Mouse (Mus musculus): ENCODE data around the gene Ddah2. TPM values are rescaled to one million over a fixed set of nuclear protein-coding genes. Genes with fewer than 3 reads are reported as not detected.

Gene Ddah2
- total RNA-seq (2023) = 1 to 10 TPM; 3.4 to 5.2 TPM

DNA sequence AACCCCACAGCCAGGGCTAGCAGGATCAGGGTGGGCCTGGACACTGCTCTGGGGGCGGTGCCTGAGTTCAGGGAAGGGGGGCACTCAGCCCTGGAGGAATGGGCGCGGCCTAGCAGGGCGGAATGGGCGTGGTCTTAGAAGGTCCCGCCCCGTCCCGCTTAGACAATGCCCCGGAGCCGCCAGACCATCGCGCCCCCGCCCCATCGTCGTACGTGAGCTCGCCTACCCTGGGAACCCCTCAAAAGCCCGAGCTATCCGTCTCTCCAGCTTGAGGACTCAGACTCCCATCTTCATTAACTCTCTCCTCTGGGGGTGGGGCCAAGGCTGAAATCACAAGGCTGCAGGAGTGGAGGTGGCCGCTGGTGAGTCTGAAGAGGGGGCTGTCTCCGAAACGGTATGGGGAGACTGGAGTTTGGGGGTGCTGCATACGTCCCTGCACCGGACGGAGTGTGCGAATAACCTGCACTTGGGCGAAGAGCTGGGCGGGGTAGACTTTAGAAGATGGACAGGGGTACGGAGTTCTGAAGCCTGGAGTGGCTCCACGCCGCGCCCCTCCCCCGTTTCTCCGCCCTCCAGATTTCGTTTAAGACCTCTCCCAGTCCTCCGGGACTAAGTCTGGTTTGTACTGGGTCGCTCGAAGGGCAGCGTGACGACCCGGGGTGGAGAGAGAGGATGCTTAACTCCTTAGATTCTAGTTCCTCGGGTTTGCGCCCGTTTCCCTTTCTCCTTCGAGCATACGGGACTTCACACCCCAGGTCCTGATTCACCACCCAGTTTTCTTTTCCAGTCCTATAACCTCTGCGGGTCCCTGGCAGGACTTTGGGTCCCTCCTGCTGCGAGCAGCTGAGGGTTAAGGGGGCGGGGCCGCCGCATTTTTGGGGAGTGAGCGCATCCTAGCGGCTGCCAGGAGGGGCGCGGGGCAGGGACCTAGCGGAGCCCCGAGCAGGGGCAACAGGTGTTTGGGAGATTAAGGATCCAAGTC, at the start of gene Ddah2:
TSS of gene Ddah2 (plus strand) at position 125 of the 982 bp plus-strand sequence.

DNA sequence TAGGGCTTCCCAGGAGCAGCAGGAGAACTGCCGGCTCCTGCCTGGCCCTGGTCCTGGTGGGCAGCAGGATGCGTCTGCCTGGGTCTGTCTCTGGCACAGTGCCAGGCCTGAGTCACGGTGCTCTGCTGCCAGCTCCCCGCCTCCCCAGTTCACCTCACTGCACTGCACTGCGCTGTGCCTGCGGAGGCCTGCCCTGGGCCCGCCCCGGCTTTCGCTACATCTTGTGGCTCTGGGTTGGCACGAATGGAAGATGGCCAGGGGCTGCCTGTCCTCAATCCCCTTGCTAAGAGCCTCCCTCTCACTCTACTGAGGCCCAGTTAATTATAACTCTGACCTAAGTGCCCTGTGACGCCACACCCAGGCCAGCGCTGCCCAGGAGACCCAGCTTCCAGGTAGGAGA, 42.5 kb upstream of the Ddah2 start, which contains the start of gene Vwa7:
TSS of gene Vwa7 (plus strand) at position 204 of the 400 bp plus-strand sequence.

DNA sequence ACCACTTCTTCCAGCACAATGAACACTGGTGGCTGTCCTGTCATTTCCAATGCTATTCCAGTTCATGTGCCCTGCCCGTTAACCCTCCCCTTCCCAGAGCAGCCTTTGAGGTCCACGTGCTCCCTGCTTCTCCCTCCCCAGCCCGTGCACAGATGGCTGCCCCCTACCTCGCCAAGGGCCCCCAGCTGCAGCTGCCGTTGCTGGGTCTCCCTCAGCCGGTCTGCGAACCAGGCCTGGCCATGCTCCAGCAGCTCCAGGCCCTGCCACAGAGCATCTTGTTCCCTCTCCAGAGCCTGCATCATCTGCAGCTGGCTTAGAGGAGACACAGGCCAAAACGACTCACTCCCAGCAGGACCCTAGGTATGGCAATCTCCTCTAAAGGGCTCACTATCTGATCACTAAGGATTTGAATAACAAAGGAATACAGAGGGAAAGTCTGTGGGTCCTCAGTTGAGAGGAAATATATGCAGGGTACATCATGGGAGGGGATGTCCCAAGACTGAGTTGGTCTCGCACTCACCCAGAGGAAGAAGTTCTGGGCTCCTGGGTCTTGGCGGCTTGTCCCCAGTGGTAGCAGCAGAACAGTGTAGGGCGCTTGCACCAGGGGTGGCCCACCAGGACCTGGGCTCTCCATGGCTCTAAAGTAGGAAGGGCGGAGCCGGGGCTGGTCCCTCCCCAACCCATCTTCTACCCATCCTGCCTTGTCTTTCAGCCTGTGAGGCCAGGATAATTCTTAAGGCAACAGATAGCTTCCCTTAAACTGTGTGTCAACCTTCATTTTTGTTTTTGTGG, 31.4 kb upstream of the Ddah2 start, which contains the start of gene Sapcd1:
TSS of gene Sapcd1 (minus strand) at position 740 of the 792 bp plus-strand sequence.

DNA sequence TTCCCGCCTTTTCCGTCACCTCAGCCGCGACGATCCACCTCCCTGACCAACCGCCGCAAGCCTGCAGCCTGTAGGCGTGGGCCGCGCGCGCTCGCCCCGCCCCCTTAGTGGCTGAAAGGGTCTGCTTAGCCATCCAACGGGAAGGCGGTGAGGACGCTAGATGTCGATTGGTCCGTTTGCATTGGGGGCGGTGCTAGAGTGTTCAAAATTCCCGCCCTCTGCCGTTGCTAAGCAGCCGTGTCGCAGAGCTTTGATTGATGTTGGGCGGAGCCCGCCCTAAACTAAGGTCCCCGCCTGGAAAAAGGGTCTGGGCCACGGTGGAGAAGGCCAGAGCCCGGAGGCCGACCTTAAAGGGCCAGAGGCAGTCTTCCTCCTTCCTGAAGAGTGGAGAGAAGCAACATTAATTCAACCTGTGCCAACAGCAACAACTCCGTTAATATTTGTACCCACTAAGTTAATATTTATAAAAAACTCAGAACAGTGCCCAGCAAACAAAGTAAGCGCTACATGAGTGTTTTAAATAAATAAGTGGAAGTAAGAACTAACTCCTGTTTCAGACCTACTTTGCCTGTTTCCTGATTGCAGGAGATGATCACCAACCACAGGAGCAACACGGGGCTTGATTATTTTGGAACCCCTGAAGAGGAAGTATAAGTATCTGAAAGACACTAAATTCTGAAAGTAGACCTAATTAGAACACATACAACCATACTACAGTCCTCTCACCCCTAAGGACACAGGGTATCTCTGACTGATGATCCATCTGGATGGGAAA, 12.0 kb upstream of the Ddah2 start, which contains the start of gene Msh5:
TSS of gene Msh5 (minus strand) at position 65 of the 775 bp plus-strand sequence.

DNA sequence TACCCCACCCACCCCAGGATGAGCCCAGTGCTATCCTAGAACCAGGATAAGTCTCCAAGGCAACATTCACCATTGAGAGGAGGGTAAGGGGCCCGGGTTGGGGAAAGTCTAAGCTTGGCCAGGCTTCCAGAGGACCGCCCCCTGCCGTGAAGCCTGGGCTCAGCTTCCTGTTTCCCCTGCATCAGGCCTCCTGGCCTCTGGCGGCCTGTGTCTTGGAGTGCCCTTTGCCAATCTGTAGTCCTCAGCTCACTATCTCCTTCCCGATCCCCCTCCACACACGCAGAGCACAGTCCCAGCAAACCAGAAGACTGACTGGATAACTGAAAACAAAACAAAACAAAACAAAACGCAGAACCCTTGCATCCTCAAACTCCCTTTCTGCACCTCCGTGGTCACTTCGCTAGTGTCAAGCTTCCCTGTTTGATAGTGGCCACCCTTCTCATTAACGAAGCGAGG, 9.2 kb upstream of the Ddah2 start, which contains the start of gene Clic1:
TSS of gene Clic1 (plus strand) at position 406 of the 456 bp plus-strand sequence.

DNA sequence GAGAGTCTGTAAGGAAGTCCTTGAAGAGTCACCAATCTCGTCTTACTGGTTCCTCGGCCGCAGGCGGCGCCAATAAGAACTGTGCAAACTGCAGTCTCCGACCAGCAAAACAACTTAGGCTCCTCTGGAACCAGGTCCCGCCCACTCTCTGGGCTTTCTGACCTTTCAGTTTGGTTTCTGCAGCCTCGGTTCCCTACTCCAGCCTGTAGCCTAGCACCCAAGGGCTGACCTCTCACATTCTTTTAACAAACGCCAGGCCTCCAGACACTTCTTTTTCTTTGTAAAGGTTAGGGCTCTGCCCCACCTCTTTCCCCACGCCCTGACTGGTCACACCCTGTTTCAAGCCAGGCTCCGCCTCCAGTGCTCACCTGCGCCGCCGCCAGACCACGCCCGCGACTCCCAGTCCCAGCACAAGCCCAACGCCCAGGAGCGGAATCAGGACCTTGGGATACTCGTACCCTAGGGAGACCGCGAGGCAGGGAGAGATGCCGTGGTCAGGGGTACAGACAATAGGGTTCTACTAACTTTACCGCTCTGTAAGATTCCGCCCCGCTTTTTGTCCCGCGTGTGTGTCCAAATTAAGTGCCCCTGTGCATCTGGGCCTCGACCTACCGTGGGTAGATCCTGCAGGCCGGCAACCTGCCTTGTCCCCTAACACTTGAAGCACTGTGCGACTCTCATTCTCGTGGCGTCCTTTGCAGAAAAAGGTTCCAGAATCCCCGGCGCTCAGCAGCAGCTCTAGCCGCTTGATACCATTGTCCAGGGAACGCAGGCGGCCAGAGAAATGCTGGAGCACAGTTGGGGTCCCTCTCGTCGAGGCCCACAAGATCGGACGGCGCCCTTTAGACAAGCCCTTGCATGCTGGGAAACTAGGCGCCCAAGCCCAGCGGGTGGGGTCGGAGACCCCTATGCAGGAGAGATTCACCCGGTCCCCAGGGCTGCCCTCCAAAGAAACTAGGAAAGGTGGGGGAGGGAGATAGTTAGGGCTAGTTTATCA, 6.4 kb downstream of the Ddah2 start, which contains the start of gene Ly6g6c:
TSS of gene Ly6g6c (plus strand) at position 438 of the 997 bp plus-strand sequence.

DNA sequence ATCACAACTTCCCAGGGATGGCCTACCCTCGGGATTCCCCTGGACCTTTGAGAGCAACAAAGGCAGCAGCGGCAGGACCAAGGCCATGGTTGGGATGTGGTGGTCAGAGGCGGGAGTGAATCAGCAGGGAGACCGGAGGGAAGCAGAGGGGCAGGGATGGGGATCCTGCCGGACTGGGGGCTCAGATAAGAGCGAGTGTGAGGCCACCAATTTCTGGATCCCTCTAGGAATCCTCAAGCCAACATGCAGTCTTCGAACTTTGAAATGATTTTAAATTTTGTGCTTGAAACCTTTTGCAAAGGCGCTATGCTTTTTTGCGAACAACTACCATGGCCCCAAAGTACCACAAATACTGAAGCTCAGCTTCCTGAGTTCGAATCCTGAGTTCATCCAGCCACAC, 7.2 kb downstream of the Ddah2 start, which contains the start of gene Mpig6b:
TSS of gene Mpig6b (minus strand) at position 101 of the 400 bp plus-strand sequence.

DNA sequence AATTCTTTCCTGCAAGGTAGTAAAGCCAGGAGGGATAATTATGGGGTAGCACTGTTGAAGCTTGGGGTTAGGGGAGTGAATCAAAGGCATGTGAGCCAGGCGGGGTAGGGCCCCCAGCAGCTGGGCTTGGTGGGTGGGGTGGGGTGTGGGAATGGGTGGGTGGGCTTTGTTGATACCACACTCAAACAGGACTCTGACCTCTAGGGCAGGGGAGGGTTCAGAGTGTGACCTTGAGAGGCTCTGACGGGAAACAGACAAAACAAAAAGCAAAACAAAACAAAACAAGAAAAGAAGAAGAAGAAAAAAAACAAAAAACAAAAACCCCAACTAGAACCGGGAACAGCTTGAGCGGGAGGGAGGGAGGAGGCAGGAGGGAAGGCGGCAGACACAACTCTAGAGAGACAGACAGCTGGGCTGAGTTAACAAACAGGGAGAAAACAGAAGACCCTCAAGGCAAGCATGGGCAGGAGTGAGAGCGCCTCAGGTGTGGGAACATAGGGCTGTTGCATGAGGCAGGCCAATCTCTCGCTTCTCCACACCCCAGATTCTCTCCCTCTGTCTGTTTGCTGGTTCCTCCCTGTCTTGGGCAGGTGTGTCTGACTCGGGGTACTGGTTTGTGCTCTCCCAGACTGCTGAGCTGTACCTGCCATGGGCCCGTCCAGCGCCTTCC, 17.8 kb downstream of the Ddah2 start, which contains the start of gene Ly6g6e:
TSS of gene Ly6g6e (plus strand) at position 396 of the 670 bp plus-strand sequence.

DNA sequence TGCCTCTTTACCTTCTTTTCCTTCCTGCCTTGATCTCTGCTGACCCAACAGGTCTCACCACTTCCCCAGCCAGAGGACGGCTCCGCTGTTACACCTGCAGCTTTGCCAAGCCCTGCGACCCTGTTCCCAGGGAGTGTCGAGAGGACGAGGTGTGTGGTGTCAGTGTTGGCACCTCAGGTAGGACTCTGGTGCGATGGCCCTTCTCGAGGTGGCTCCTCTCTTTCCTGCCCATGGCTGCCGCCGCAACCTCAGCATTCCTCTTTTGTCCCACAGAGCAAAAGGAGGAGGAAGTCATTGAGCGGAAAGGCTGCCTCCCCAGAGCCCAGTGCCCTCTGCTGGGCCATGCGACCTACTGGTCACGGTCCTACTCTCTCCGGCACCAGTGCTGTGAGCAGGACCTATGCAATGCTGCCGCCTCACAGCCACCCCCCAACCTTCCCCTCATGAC, 19.0 kb downstream of the Ddah2 start, which contains the start of gene Ly6g6d:
TSS of gene Ly6g6d (minus strand) at position 280 of the 448 bp plus-strand sequence.

DNA sequence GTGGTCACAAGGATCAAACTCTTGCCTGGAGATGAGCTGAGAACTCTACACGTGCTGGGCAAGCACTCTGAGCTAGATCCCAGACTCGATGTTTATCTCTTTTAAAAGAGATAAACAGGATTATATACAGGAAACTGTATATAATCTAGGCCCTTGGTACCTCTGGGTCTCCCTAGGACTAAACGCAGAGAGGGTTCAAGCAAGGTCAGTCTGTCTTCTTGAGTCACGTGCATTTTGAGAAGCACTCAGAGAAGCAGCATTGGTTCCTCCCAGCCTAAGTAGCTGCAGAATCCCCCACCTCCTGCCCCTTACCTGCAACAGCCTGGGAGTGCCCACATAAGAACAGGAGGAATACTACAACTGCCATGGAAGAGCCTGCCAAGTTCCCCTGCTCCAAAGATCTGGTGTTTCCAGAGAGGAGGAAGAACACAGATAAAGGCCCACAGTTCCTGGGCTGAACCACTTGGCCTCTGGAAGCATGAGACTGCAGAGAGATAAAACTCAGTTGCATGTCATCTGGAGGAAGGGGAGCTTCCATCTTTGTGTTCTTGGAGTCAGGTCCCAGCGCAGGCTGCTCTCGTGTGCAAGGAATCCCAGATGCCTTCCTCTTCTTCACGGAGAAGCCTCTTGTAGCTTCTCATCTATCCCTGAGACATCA, 26.5 kb downstream of the Ddah2 start, which contains the start of gene Ly6g6f:
TSS of gene Ly6g6f (minus strand) at position 403 of the 658 bp plus-strand sequence.

DNA sequence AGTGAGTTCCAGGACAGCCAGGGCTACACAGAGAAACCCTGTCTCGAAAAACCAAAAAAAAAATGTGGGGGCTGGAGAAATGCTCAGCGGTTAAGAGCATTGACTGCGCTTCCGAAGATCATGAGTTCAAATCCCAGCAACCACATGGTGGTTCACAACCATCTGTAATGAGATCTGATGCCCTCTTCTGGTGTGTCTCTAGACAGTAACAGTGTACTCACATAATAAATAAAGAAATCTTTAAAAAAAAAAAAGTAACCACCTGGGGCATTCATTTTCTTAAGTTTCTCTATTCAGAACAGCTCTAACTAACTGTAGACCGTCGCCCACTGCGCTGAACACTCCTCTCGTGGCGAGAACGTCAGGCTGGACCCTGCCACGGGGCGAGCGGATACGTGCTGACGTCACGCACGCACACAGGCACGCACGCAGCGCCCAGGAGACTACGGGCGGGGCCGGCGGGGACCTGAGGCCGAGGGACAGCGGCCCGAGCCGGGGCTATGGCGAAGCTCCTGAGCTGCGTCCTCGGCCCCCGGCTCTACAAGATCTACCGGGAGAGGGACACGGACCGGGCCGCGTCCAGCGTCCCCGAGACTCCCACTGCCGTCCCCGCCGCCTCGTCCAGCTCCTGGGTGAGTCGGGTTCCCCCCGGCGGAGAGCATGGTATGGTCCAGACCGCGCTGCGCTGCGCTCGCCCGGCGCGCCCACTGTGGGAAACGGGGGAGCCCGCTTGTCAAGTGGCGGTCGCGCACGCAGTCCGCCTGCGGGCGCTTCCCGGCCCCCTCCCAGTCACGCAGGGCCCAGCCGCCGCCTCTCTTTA, 30.2 kb downstream of the Ddah2 start, which contains the start of gene Abhd16a:
TSS of gene Abhd16a (plus strand) at position 439 of the 820 bp plus-strand sequence.

DNA sequence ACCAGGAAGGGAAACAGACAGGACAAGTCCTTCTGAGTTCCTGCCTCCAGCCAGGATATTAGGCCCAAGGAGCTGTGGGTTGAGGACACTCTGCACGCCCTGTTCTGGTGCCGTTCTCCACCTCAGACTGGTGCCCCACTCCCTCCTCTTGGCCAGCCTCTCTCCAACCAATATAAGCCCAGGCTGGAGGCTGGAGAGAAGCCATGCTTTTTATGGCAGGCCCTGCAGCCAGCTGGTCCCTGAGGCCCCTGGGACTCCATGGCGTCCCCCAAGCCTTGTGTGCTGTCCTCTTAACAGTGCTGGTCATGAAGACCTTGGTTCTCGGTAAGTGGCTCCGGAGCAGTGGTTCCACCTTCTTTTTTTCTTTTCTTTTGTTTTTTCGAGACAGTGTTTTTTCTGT, 49.3 kb downstream of the Ddah2 start, which contains the start of gene Ly6g5c:
TSS of gene Ly6g5c (plus strand) at position 183 of the 400 bp plus-strand sequence.

Other genes starting within 250 kb of the Ddah2 start
- gene Stk19, start 222.1 kb upstream of the Ddah2 start, total RNA-seq (2023) = 10 to 100 TPM; 57.8 to 67.8 TPM
- gene Dxo, start 222.0 kb upstream of the Ddah2 start, total RNA-seq (2023) = 10 to 100 TPM; 87.2 to 90.1 TPM
- gene Skiv2l, start 208.8 kb upstream of the Ddah2 start, total RNA-seq (2023) = 100 to 1,000 TPM; 106 to 113 TPM
- 10 to 100 TPM; 32.7 to 37.8 TPM for gene Nelfe, start 208.6 kb upstream of the Ddah2 start, total RNA-seq (2023)
- gene Cfb, start 196.5 kb upstream of the Ddah2 start, total RNA-seq (2023) = under 1 TPM in 1 of 2 experiments, not detected in 1; 0.41 TPM
- 10 to 100 TPM in 1 of 2 experiments, 1 to 10 TPM in 1; 9.4 to 13.1 TPM for gene Zbtb12, start 179.6 kb upstream of the Ddah2 start, total RNA-seq (2023)
- gene Gm20547, start 177.0 kb upstream of the Ddah2 start, total RNA-seq (2023) = not detected
- 1 to 10 TPM; 2.4 to 2.6 TPM for gene C2, start 160.8 kb upstream of the Ddah2 start, total RNA-seq (2023)
- 100 to 1,000 TPM; 169 to 178 TPM for gene Ehmt2, start 160.6 kb upstream of the Ddah2 start, total RNA-seq (2023)
- gene Slc44a4, start 144.6 kb upstream of the Ddah2 start, total RNA-seq (2023) = not detected
- 10 to 100 TPM; 64.3 to 86.9 TPM for gene Neu1, start 127.8 kb upstream of the Ddah2 start, total RNA-seq (2023)
- 100 to 1,000 TPM in 1 of 2 experiments, 1 to 10 TPM in 1; 9.1 to 108 TPM for gene Hspa1b, start 99.8 kb upstream of the Ddah2 start, total RNA-seq (2023)
- not detected for gene Gm20481, start 89.1 kb upstream of the Ddah2 start, total RNA-seq (2023)
- gene Hspa1a, start 86.9 kb upstream of the Ddah2 start, total RNA-seq (2023) = 10 to 100 TPM in 1 of 2 experiments, 1 to 10 TPM in 1; 3.8 to 37.9 TPM
- gene Hspa1l, start 86.3 kb upstream of the Ddah2 start, total RNA-seq (2023) = not detected
- gene Lsm2, start 77.2 kb upstream of the Ddah2 start, total RNA-seq (2023) = 10 to 100 TPM; 32.1 to 32.7 TPM
- gene Vars, start 58.0 kb upstream of the Ddah2 start, total RNA-seq (2023) = 100 to 1,000 TPM; 290 to 310 TPM
- gene Vwa7, start 42.5 kb upstream of the Ddah2 start, total RNA-seq (2023) = under 1 TPM; 0.50 to 0.75 TPM
- 1 to 10 TPM; 4.8 to 5.7 TPM for gene Sapcd1, start 31.0 kb upstream of the Ddah2 start, total RNA-seq (2023)
- 10 to 100 TPM in 1 of 2 experiments, 1 to 10 TPM in 1; 9.7 to 13.8 TPM for gene Msh5, start 12.3 kb upstream of the Ddah2 start, total RNA-seq (2023)
- 100 to 1,000 TPM; 210 to 218 TPM for gene Clic1, start 9.1 kb upstream of the Ddah2 start, total RNA-seq (2023)
- not detected for gene Ly6g6c, start 6.4 kb downstream of the Ddah2 start, total RNA-seq (2023)
- not detected for gene Mpig6b, start 7.1 kb downstream of the Ddah2 start, total RNA-seq (2023)
- not detected for gene Ly6g6e, start 17.9 kb downstream of the Ddah2 start, total RNA-seq (2023)
- not detected for gene Ly6g6d, start 19.0 kb downstream of the Ddah2 start, total RNA-seq (2023)
- not detected for gene Ly6g6f, start 26.6 kb downstream of the Ddah2 start, total RNA-seq (2023)
- gene Abhd16a, start 30.2 kb downstream of the Ddah2 start, total RNA-seq (2023) = 10 to 100 TPM; 71.6 to 74.8 TPM
- gene Ly6g5c, start 49.2 kb downstream of the Ddah2 start, total RNA-seq (2023) = not detected
- gene Ly6g5b, start 56.4 kb downstream of the Ddah2 start, total RNA-seq (2023) = 1 to 10 TPM; 1.5 to 1.7 TPM
- 10 to 100 TPM; 31.1 to 34.0 TPM for gene Gpank1, start 62.4 kb downstream of the Ddah2 start, total RNA-seq (2023)
- 100 to 1,000 TPM; 126 to 147 TPM for gene Csnk2b, start 63.0 kb downstream of the Ddah2 start, total RNA-seq (2023)
- gene D17H6S53E, start 67.3 kb downstream of the Ddah2 start, total RNA-seq (2023) = 10 to 100 TPM; 16.6 to 25.1 TPM
- gene Apom, start 73.0 kb downstream of the Ddah2 start, total RNA-seq (2023) = under 1 TPM; 0.56 to 0.93 TPM
- gene Bag6, start 76.1 kb downstream of the Ddah2 start, total RNA-seq (2023) = 100 to 1,000 TPM; 412 to 463 TPM
- gene Prrc2a, start 105.9 kb downstream of the Ddah2 start, total RNA-seq (2023) = 100 to 1,000 TPM; 364 to 379 TPM
- gene Aif1, start 117.0 kb downstream of the Ddah2 start, total RNA-seq (2023) = 1 to 10 TPM; 1.7 to 5.1 TPM
- 10 to 100 TPM; 32.6 to 54.4 TPM for gene Lst1, start 129.4 kb downstream of the Ddah2 start, total RNA-seq (2023)
- gene Ltb, start 135.4 kb downstream of the Ddah2 start, total RNA-seq (2023) = 100 to 1,000 TPM; 669 to 686 TPM
- 10 to 100 TPM in 1 of 2 experiments, 1 to 10 TPM in 1; 9.6 to 14.5 TPM for gene Tnf, start 143.0 kb downstream of the Ddah2 start, total RNA-seq (2023)
- 10 to 100 TPM; 45.0 to 61.0 TPM for gene Lta, start 146.3 kb downstream of the Ddah2 start, total RNA-seq (2023)
- not detected for gene Gm16181, start 161.8 kb downstream of the Ddah2 start, total RNA-seq (2023)
- 1 to 10 TPM; 1.2 to 2.9 TPM for gene Atp6v1g2, start 174.6 kb downstream of the Ddah2 start, total RNA-seq (2023)
- 10 to 100 TPM; 11.2 to 16.2 TPM for gene Nfkbil1, start 176.8 kb downstream of the Ddah2 start, total RNA-seq (2023)
- 100 to 1,000 TPM; 440 to 473 TPM for gene Ddx39b, start 182.7 kb downstream of the Ddah2 start, total RNA-seq (2023)
- 1,000 to 10,000 TPM; 1,708 to 1,769 TPM for gene H2-D1, start 203.7 kb downstream of the Ddah2 start, total RNA-seq (2023)

Measured in B cell, adult 67 days (primary cell).